Mouse (Mus musculus) testis, postnatal 14 days (tissue): ENCODE measurements at regions not wholly inside any gene's neighbourhood (a gene's known extent, or its start where the extent isn't known, plus 50 kb on each side); places are given as distances from the start of the nearest gene placed in this dataset.
"Not testable (repeated sequence)": the region's sequence is repeated elsewhere in the genome, so short reads cannot be mapped to it uniquely, and the experiment has no call there.

Experiments
- DNase-seq: peaks from one replicate; pipeline ENCODE4 v3.0.0; 2021; ENCODE audit warnings: low spot score

DNA sequence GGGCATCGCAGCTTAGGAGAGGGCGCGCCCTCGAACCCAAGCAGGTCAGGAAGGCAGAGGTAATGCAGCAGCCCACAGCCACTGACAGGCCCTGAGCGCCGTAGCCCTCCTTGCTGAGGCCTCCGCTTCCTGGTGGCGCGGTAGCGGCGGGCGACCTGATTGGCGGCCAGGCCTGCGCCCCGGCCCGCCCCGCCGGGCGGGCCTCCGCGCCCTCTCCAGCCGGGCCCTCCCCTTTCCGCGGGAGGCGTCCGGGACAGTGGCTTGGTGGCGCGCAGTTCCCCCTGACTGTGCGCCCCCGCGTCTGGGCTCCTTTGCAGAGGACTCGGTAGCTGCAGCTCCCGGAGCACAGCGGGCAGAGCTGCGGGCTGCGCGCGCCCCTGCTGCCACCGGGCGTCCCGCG, 242.1 kb downstream of the Gm21863 start:
- DNase-seq = peak; percentile 7

- not testable (repeated sequence) for DNase-seq
Observed at GRCm38 (mm10) chr12:20196905-20197304, 242.6 kb downstream of the Gm21863 start.

DNA sequence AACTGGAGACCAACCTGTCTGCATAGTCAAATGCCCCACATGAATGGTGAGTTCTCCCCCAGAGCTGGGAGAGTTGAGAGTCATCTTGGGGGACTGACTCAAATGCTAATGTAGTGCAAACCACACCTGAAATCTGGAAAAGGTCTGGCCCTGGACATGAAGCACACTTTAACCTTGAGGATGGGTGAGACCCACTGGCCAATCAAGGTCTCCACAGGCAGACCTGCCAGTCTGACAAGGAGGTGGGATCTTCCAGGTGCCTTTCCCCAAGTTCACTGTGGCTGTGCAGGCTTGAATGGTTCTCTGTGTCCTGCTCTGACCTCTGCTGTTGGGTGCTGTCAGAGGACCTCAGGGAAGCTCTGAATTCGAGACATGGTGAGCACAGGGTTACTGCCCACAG, 269.6 kb downstream of the Gm21863 start:
- not testable (repeated sequence) for DNase-seq

DNA sequence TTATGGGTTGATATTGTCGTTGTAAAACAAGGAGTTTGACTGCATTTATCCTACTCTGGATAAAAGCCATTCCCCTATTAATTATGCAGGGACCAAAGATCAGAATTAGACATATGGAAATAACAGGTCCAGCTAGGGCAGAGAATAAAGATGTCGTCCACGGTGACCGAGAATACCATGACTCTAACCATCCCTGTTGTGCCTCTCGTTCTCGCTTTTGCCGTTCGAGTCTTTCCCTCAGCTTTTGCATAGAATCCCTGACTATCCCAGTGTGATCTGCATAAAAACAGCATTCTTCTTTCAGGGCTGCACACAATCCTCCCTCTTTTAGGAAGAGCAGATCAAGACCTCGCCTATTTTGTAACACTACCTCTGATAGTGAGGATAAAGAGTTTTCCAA, 272.5 kb downstream of the Gm21863 start:
- peak; percentile 2 for DNase-seq

- DNase-seq = not testable (repeated sequence)
Observed at GRCm38 (mm10) chr12:20227427-20228160, 273.3 kb downstream of the Gm21863 start.

DNA sequence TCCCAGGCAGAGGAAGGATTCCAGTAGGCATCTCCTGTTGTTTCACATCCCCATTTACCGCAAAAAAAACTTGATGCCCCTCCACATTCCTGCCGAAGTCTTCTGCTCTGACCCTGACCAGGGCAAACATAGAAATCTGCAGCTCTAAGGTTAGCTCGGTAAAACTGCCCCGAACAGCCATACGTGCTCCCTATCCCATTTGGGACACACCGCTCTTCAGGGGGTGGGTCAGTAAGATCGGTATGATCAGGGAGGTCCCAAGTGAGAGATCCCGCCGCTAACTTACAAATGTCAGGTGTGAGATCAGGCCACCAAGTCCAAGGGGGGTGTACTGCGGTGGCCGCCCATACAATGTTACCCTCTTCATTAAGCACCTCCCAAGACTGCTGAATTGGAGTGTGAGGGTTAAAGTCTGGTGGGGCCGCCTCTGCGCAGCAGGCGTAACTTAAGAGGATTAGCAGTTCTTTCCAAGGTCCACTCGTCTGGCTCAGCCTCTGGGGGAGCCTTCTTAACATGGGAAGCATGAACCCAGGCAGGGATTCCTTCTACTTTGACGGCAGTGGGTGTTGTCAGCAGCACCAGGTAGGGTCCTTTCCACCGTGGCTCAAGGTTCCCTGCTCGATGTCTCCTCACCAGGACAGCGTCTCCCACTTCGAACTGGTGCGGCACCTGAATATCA, 274.2 kb downstream of the Gm21863 start:
- peak; percentile 4 for DNase-seq

- not testable (repeated sequence) for DNase-seq
Observed at GRCm38 (mm10) chr12:20229441-20229840, 275.1 kb downstream of the Gm21863 start.

DNA sequence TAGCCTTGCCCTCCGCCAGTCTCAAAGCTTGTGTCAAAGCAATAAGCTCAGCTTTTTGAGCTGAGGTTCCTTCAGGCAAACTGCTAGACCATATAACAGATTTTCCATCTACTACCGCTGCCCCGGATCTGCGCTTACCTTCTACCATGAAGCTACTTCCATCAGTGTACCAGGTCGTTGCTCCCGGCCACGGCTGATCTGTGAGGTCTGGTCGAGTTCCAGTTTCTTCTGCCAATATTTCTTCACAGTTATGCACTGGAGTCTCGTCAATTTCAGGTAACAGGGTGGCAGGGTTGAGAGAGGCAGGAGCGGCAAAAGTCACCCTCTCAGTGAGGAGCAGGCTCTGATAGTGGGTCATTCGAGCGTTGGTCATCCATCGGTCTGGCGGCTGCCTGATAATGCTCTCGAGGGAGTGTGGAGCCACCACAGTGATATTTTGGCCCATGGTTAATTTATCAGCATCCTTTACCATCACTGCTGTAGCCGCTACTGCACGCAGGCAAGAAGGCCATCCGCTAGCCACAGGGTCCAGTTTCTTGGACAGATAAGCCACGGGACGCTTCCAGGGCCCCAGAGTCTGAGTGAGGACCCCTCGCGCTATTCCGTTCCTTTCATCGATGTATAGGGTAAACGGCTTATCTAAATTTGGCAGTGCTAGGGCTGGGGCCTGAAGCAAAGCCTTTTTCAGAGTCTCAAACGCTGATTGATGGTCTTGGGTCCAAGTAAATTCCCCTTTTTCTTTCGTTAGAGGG, 276.0 kb downstream of the Gm21863 start:
- DNase-seq = peak; percentile 4

- peak; percentile 3 for DNase-seq
Observed at GRCm38 (mm10) chr12:20230893-20231235, 276.6 kb downstream of the Gm21863 start.

GRCm38 (mm10) chr12:20231528-20231927, 277.2 kb downstream of the Gm21863 start:
- DNase-seq = peak; percentile 7

DNA sequence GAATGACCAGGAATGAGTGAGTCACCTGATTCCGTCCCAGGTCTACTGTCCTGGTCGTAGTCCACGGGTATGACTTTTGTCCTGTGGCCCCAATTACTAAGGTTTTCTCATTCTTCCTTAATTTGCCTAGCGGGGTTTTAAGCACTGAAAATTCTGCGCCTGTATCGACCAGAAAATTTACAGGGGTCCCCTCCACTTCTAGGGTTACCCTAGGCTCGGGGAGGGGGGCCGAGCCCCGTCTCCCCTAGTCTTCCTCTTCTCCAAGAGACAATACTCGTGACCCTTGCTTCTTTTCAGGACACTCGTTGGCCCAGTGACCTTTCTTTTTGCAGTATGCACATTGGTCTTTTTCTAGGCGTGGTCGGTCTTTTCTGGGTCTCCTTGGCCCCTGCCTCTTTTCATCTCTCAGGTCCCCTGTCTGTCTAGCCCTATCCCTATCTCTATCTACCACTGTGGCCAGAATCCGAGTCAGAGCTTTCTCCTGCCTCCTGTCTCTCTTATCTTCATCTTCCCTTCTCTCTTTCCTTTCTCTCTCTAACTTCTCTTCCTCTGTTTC, 277.8 kb downstream of the Gm21863 start:
- DNase-seq = peak; percentile 4

GRCm38 (mm10) chr12:20232746-20233453, 278.6 kb downstream of the Gm21863 start:
- DNase-seq = peak; percentile 5

DNA sequence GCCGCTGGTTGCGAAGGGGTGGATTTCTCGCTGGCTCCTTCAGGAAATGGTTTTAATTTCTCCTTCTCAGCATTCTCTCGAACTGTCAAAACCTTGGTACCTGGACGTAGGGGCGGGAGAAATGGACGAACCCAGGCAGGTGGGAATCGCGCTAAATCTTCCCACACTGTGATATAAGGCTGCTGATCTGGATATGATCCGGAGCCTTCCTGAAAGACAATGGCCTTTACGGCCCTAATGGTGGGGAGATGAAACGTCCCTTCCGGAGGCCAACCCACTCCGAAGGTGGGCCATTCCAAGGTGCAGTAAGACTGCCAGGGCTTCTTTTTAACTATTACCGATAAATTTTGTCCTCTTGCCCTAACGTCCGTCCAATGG, 279.1 kb downstream of the Gm21863 start:
- DNase-seq = no peak

DNA sequence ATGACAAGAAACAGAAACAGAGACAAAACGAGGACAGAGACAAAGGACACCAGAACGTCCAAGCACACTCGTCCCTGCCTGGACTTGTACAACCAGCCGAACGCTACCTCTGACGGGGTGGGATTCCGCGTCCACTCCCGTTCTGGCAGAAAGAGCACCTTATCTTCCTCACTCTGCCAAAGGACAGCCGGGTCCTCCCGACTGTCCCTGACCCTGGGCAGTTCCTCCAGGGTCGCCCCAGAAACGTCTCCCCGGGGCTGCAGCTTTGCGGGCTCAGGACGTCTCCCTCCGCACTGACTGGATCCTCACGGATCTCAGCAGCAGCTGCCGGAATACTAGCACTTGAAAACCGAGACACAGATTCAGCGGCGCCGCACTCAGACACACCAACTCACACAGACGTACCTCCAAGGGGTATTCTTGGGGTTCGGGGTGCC, 279.6 kb downstream of the Gm21863 start:
- DNase-seq = peak; percentile 12
